Mouse (Mus musculus): ENCODE data around the gene Lhx2.

DNA sequence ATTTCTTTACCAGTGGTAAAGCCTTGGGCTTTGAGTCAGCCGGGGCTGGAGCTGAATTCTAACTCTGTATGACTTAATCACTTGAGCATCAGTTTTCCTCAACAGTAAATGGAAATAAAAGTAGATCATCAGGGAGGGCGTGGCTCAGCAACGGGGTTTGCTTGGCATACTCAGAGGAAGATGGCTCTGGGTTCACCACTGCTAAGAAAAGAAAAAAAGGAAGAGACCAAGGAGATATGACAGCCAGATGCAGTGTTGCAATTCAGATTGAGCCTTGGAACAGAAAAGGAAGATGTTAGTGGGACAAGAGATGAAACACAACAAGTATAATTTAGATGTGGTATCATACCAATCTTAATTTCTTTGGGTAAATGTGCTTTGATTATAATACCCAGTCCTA lies 25.7 kb upstream of the Lhx2 start:
- TF ChIP-seq CTCF (IDR thresholded peaks at IDR 0.05; ENCODE audit: insufficient read depth, low read depth, low read length), result no peak
- no peak for TF ChIP-seq POLR2A (IDR thresholded peaks at IDR 0.05; ENCODE audit: insufficient read depth, low read depth, low read length)

Data from olfactory bulb, adult 2 months (tissue).